Mouse (Mus musculus): ENCODE results near the gene Tnfrsf1a.

DNA sequence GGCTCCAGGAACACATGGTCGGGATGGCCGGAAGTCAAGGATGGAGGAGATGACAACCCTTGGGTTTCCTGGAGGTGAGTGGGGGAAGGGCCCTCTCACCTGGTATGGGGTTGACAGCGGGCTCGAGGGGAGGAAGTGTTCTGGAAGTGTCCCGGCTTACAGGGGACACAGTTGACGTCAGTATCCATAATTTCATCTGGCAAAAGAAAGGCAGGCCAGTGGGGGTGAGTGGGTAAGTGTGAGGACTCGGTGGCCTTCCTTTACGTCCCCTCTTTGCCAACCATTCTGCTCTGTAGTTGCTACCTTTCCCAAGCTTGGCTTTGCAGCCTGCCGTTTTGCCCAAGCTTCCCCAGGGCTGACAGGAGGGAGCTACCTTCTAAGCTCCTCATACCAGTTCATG is 37.0 kb upstream of the Tnfrsf1a start:
- TF ChIP-seq CTCF (IDR thresholded peaks at IDR 0.05; ENCODE audit: borderline replicate concordance, insufficient read depth, low read depth, low read length), result no peak
- no peak for TF ChIP-seq POLR2A (IDR thresholded peaks at IDR 0.05; ENCODE audit: borderline replicate concordance, insufficient read depth, low read length)
